Mouse (Mus musculus): ENCODE measurements at regions not wholly inside any gene's neighbourhood (a gene's known extent, or its start where the extent isn't known, plus 50 kb on each side); places are given as distances from the start of the nearest gene placed in this dataset.

- 84% methylated on average over 4 of the region's 4 CpGs for WGBS
- no peaks in the 10 kb centered on the region for H3K4me1 ChIP-seq
- no peak for ATAC-seq (ENCODE audit: low FRiP score)
- H3K27me3 ChIP-seq, result no peaks in the 10 kb centered on the region
- H3K36me3 ChIP-seq, result no peaks in the 10 kb centered on the region
- H3K4me2 ChIP-seq (replicated peaks), result no peak overlapping the region
- no peak overlapping the region for H3K9ac ChIP-seq
- no peak overlapping the region for H3K27ac ChIP-seq
- H3K9me3 ChIP-seq (replicated peaks), result no peaks in the 10 kb centered on the region
- H3K4me3 ChIP-seq, result no peak overlapping the region
Measured at GRCm38 (mm10) chr19:28205691-28206090, 194.7 kb upstream of the Rfx3 start.

- Histone ChIP-seq H3K4me2 (replicated peaks) (no peak overlapping the region), H3K27ac (no peak overlapping the region), H3K9ac (no peak overlapping the region), H3K9me3 (replicated peaks) (no peaks in the 10 kb centered on the region), H3K27me3 (no peaks in the 10 kb centered on the region), H3K4me3 (no peak overlapping the region), H3K4me1 (no peaks in the 10 kb centered on the region), H3K36me3 (no peaks in the 10 kb centered on the region)
- ATAC-seq (ENCODE audit: low FRiP score), result no peak
- WGBS, result 82% methylated on average over 3 of the region's 3 CpGs
Measured at GRCm38 (mm10) chr19:28203719-28204118, 192.8 kb upstream of the Rfx3 start.

DNA sequence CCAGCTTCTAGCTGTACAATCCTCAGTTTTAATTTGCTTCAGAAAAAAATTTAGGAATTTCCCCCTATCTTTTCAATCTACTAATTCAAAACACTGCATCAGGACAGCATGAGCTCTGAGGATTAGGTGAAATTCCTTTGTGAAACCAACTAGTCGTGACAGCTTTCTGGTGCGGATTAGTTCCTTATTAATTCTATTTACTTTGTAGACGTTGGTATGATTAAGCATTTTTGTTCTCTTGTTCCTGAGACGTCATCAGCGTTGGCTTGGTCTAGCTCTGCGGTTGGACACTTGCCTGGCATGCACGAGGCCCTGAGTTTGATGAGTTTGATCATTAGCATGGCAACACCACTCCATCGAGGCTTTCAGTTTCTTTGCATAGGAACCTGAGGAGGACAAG, 188.4 kb upstream of the Rfx3 start:
- 0 out of 2 replicates have a peak, but pooled peaks cover 5% of the 10 kb centered on the region for H3K9me3 ChIP-seq (replicated peaks)
- ATAC-seq (ENCODE audit: low FRiP score), result no peak
- H3K36me3 ChIP-seq, result no peaks in the 10 kb centered on the region
- H3K4me1 ChIP-seq, result no peaks in the 10 kb centered on the region
- H3K9ac ChIP-seq, result no peak overlapping the region
- no peak overlapping the region for H3K4me3 ChIP-seq
- H3K4me2 ChIP-seq (replicated peaks), result no peak overlapping the region
- H3K27ac ChIP-seq, result no peak overlapping the region
- 68% methylated on average over 8 of the region's 8 CpGs for WGBS
- H3K27me3 ChIP-seq, result no peaks in the 10 kb centered on the region

- 95% methylated on average over 5 of the region's 5 CpGs for WGBS
- no peak overlapping the region for H3K4me2 ChIP-seq (replicated peaks)
- no peak for ATAC-seq (ENCODE audit: low FRiP score)
Measured at GRCm38 (mm10) chr19:28196881-28197280, 185.9 kb upstream of the Rfx3 start.

DNA sequence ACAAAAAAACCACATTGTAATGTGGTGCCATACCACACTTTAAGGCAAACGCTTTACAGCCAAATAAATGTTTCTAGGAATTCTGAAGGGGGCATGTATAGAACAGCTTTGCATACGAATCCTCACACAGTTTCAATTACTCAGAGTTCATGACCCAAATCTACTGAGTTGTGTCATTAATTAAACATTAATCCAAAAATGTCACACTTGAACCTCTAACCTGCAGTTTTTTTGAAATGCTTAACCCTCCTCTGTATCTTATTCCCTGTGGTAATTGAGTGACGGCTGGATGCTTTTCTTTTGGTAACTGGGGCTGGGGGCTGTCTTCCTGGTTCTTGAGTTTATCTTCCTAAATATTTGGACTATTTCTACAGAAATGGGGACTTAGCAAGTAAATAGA, 181.3 kb upstream of the Rfx3 start:
- Histone ChIP-seq H3K27ac (no peak overlapping the region), H3K4me3 (no peak overlapping the region), H3K27me3 (no peaks in the 10 kb centered on the region), H3K4me2 (replicated peaks) (no peak overlapping the region), H3K9ac (no peak overlapping the region), H3K4me1 (peaks cover 3% of the 10 kb centered on the region; the same call in 1 of the 2 replicates), H3K9me3 (replicated peaks) (0 out of 2 replicates have a peak, but pooled peaks cover 4% of the 10 kb centered on the region), H3K36me3 (no peaks in the 10 kb centered on the region)
- WGBS, result 50% methylated on average over 3 of the region's 3 CpGs
- no peak for ATAC-seq (ENCODE audit: low FRiP score)

More at GRCm38 (mm10) chr19:28196881-28197280, 185.9 kb upstream of the Rfx3 start:
- Histone ChIP-seq H3K4me1 (no peaks in the 10 kb centered on the region), H3K27me3 (no peaks in the 10 kb centered on the region), H3K9me3 (replicated peaks) (0 out of 2 replicates have a peak, but pooled peaks cover 5% of the 10 kb centered on the region), H3K4me3 (no peak overlapping the region), H3K27ac (no peak overlapping the region), H3K36me3 (no peaks in the 10 kb centered on the region), H3K9ac (no peak overlapping the region)

GRCm38 (mm10) chr19:28191428-28192116, 180.6 kb upstream of the Rfx3 start:
- Histone ChIP-seq H3K9ac (no peak overlapping the region), H3K4me2 (replicated peaks) (no peak overlapping the region), H3K27ac (no peak overlapping the region), H3K9me3 (replicated peaks) (no peaks in the 10 kb centered on the region), H3K27me3 (no peaks in the 10 kb centered on the region), H3K4me3 (no peak overlapping the region), H3K4me1 (peaks cover 3% of the 10 kb centered on the region; the same call in 1 of the 2 replicates), H3K36me3 (no peaks in the 10 kb centered on the region)
- WGBS, result 27% methylated on average over 9 of the region's 9 CpGs
- peak; percentile 58; the same call in 1 of the 2 replicates for ATAC-seq (ENCODE audit: low FRiP score)

GRCm38 (mm10) chr19:28190250-28190649, 179.3 kb upstream of the Rfx3 start:
- H3K27me3 ChIP-seq, result no peaks in the 10 kb centered on the region
- no peak overlapping the region for H3K4me2 ChIP-seq (replicated peaks)
- ATAC-seq (ENCODE audit: low FRiP score), result no peak
- H3K4me3 ChIP-seq, result no peak overlapping the region
- H3K9ac ChIP-seq, result no peak overlapping the region
- whole genome bisulfite sequencing, result 80% methylated on average over 10 of the region's 10 CpGs
- no peaks in the 10 kb centered on the region for H3K9me3 ChIP-seq (replicated peaks)
- no peaks in the 10 kb centered on the region for H3K36me3 ChIP-seq
- no peak overlapping the region for H3K27ac ChIP-seq
- H3K4me1 ChIP-seq, result peaks cover 3% of the 10 kb centered on the region; the same call in 1 of the 2 replicates

GRCm38 (mm10) chr19:28188363-28188762, 177.4 kb upstream of the Rfx3 start:
- no peaks in the 10 kb centered on the region for H3K27me3 ChIP-seq
- H3K36me3 ChIP-seq, result no peaks in the 10 kb centered on the region
- no peak for ATAC-seq (ENCODE audit: low FRiP score)
- no peak overlapping the region for H3K4me3 ChIP-seq
- H3K27ac ChIP-seq, result no peak overlapping the region
- H3K9ac ChIP-seq, result no peak overlapping the region
- peaks cover 3% of the 10 kb centered on the region; the same call in 1 of the 2 replicates for H3K4me1 ChIP-seq
- H3K9me3 ChIP-seq (replicated peaks), result no peaks in the 10 kb centered on the region
- WGBS, result 90% methylated on average over 6 of the region's 6 CpGs
- no peak overlapping the region for H3K4me2 ChIP-seq (replicated peaks)

DNA sequence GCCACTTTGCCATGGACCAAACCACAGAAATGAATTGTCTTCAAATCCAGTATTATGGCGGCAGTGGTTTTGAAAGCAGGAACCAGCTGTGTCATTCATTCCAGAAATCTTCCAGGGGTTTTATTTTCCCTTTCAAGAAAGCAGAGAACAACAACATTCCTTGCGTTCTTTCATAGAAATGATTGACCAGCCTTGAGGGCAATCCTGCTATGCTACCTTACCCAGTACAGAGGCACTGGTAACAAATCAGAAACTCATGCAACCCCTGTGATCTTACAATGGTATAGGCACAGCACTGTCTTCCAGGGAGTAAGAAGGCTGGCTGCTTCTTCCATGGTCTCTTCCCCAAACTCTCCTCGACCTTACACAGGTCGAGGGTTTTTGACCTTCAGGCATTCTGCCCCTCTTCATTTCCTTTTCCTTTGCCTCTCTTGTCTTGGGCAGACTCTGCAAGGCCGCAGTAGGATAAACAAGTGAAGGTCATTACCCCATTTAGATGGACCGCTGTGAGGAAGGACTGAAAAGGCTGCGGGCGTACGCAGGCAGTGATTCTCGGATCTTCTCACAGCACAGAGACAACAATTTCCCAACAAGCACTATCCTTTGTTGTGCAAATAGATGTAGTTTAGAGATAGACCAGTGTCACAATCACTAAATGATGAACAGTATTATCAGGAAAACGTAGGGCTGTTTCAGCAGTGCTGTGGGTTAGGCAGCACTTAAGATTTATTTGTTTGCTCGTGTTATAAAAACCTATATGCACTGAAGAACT, 171.6 kb upstream of the Rfx3 start:
- no peak for ATAC-seq (ENCODE audit: low FRiP score)
- H3K27me3 ChIP-seq, result no peaks in the 10 kb centered on the region
- no peaks in the 10 kb centered on the region for H3K36me3 ChIP-seq
- H3K4me2 ChIP-seq (replicated peaks), result no peak overlapping the region
- H3K27ac ChIP-seq, result no peak overlapping the region
- 79% methylated on average over 12 of the region's 12 CpGs for WGBS
- 0 out of 2 replicates have a peak, but pooled peaks cover 7% of the 10 kb centered on the region for H3K9me3 ChIP-seq (replicated peaks)
- no peaks in the 10 kb centered on the region for H3K4me1 ChIP-seq
- H3K9ac ChIP-seq, result no peak overlapping the region
- no peak overlapping the region for H3K4me3 ChIP-seq

DNA sequence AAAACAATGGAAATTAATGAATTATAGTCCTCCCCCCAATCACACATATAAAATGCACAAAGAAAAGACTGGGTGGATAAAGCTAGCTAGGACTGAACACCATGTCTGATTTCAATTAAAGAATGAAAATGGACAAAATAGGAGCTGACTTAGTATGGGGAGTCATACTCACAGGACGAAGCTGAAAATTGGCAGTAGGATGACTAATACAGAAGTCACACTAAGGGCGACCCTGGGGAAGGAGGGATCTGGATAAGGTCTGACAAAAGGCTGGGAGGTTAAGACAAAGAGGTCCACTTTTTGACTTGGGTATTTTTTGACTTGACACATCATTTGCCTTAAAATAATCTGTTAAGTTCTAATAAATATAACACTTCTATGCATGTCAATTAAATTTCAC, 170.2 kb upstream of the Rfx3 start:
- no peaks in the 10 kb centered on the region for H3K36me3 ChIP-seq
- 0 out of 2 replicates have a peak, but pooled peaks cover 7% of the 10 kb centered on the region for H3K9me3 ChIP-seq (replicated peaks)
- H3K9ac ChIP-seq, result no peak overlapping the region
- no peaks in the 10 kb centered on the region for H3K4me1 ChIP-seq
- no peak overlapping the region for H3K27ac ChIP-seq
- no peaks in the 10 kb centered on the region for H3K27me3 ChIP-seq
- 90% methylated on average over 2 of the region's 2 CpGs for WGBS
- ATAC-seq (ENCODE audit: low FRiP score), result no peak
- H3K4me2 ChIP-seq (replicated peaks), result no peak overlapping the region
- H3K4me3 ChIP-seq, result no peak overlapping the region

DNA sequence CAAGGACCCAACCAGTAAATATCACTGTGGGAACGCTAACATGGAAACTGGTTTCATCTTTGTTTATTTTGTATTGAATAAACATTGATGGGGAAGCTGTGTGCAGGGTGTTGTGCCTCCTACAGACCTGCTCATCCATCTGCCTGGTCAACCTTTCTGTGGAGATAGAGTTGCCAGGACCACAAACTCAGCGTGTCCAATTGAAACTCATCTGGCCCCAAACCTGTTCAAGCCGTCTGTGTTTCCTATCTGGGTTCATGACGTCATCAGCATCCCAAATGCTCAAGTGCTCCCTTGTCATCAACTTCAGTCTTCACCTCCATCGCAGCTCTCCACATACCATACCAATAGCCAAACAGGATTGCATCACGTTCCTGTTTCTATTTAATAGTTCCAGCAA, 167.1 kb upstream of the Rfx3 start:
- H3K4me1 ChIP-seq, result no peaks in the 10 kb centered on the region
- H3K9ac ChIP-seq, result no peak overlapping the region
- H3K27me3 ChIP-seq, result no peaks in the 10 kb centered on the region
- H3K36me3 ChIP-seq, result no peaks in the 10 kb centered on the region
- no peak overlapping the region for H3K4me3 ChIP-seq
- H3K9me3 ChIP-seq (replicated peaks), result 0 out of 2 replicates have a peak, but pooled peaks cover 7% of the 10 kb centered on the region
- no peak overlapping the region for H3K27ac ChIP-seq
- no peak overlapping the region for H3K4me2 ChIP-seq (replicated peaks)
- no peak for ATAC-seq (ENCODE audit: low FRiP score)
- WGBS, result 83% methylated on average over 6 of the region's 6 CpGs

DNA sequence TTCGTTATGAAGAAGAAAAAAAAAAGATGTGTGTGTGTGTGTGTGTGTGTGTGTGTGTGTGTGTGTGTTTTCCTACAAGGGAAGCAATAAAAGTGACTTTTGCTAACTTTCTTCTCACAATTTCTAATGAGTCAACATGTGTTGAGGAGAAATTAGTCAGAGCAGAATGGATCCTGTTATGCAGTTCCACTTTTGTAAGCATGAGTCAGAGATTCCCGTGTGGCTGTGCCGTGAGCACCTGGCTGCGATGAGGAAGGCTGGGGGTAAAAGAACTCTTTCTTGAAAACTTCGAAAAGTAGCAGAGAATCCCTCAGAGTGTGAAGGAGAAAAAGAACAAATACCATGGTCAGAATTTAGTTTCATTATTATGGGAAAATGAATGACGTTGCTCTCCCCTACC, 165.9 kb upstream of the Rfx3 start:
- no peaks in the 10 kb centered on the region for H3K27me3 ChIP-seq
- no peaks in the 10 kb centered on the region for H3K36me3 ChIP-seq
- H3K9ac ChIP-seq, result no peak overlapping the region
- no peak for ATAC-seq (ENCODE audit: low FRiP score)
- no peak overlapping the region for H3K27ac ChIP-seq
- H3K4me3 ChIP-seq, result no peak overlapping the region
- no peak overlapping the region for H3K4me2 ChIP-seq (replicated peaks)
- 89% methylated on average over 6 of the region's 6 CpGs for WGBS
- no peaks in the 10 kb centered on the region for H3K4me1 ChIP-seq
- 0 out of 2 replicates have a peak, but pooled peaks cover 7% of the 10 kb centered on the region for H3K9me3 ChIP-seq (replicated peaks)

Measured in hindbrain, embryonic 12.5 days (tissue).